Mouse (Mus musculus) CH12.LX (cell line): ENCODE data around the gene Gstm5.

Experiments used
- BHLHE40 ChIP-seq: IDR thresholded peaks from 2 replicates; pipeline ENCODE4 v1.6.1; 2011; ENCODE audit warnings: mild to moderate bottlenecking, low read depth, low read length, improper control_type of control experiment
- CTCF ChIP-seq, 2 experiments: IDR thresholded peaks in 1 of 2; conservative IDR thresholded peaks in 1 of 2; 2 replicates each; pipeline ENCODE4 v1.5.1; 2011 to 2012; ENCODE audit warnings: low read depth in 2 of 2, low read length in 2 of 2, improper control_type of control experiment in 1 of 2, inconsistent platforms in 1 of 2, mild to moderate bottlenecking in 1 of 2, moderate library complexity in 1 of 2
- JUND ChIP-seq: conservative IDR thresholded peaks from 2 replicates; pipeline ENCODE4 v1.6.1; 2011; ENCODE audit warnings: low read depth, low read length, improper control_type of control experiment
- MAZ ChIP-seq: IDR thresholded peaks from 2 replicates; pipeline ENCODE4 v1.6.1; 2012; ENCODE audit warnings: low read depth, mild to moderate bottlenecking, inconsistent platforms, low read length, improper control_type of control experiment, moderate library complexity
- MXI1 ChIP-seq: IDR thresholded peaks from 2 replicates; pipeline ENCODE4 v1.6.1; 2011; ENCODE audit warnings: mild to moderate bottlenecking, low read depth, low read length, improper control_type of control experiment
- POLR2A ChIP-seq: IDR thresholded peaks from 2 replicates; pipeline ENCODE4 v1.6.1; 2011; ENCODE audit warnings: low read depth, mild to moderate bottlenecking, improper control_type of control experiment, low read length
- ZC3H11A ChIP-seq: IDR thresholded peaks from 2 replicates; pipeline ENCODE4 v1.6.1; 2012; ENCODE audit warnings: low read depth, mild to moderate bottlenecking, inconsistent platforms, low read length, improper control_type of control experiment
- ZMIZ1 ChIP-seq: IDR thresholded peaks from 2 replicates; pipeline ENCODE4 v1.6.1; 2012; ENCODE audit warnings: low read depth, mild to moderate bottlenecking, inconsistent platforms, low read length, improper control_type of control experiment

DNA sequence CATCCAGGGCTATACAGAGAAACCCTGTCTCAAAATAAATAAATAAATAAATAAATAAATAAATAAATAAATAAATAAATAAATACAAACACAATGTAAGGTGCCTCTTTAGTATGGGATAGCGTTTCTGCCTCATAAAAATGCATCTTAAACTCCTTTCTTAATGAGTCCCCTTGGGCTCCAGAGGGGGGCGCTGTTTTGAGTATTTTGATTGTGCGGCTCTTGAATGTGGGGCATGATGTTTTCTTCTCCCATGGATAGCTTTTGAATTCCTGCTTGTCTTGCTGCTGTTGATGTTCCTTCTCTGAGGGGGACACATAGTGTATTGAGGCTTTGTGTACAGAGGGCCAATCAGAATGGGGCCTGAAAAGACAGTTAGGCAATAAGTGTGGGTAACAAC is 21.5 kb downstream of the Gstm5 start:
- TF ChIP-seq POLR2A (no peak), ZMIZ1 (no peak), BHLHE40 (no peak), JUND (no peak), MXI1 (no peak), CTCF (conservative IDR thresholded peaks at IDR 0.05 in 1 of 2, IDR thresholded peaks at IDR 0.05 in 1 of 2; ENCODE audit: low read depth in 2 of 2, low read length in 2 of 2) (peak; percentile 20 to 42; a peak in 2 of 4 replicates), MAZ (no peak), ZC3H11A (no peak)
